Mouse (Mus musculus): ENCODE results near the gene Epha1.

The Epha1 gene

DNA sequence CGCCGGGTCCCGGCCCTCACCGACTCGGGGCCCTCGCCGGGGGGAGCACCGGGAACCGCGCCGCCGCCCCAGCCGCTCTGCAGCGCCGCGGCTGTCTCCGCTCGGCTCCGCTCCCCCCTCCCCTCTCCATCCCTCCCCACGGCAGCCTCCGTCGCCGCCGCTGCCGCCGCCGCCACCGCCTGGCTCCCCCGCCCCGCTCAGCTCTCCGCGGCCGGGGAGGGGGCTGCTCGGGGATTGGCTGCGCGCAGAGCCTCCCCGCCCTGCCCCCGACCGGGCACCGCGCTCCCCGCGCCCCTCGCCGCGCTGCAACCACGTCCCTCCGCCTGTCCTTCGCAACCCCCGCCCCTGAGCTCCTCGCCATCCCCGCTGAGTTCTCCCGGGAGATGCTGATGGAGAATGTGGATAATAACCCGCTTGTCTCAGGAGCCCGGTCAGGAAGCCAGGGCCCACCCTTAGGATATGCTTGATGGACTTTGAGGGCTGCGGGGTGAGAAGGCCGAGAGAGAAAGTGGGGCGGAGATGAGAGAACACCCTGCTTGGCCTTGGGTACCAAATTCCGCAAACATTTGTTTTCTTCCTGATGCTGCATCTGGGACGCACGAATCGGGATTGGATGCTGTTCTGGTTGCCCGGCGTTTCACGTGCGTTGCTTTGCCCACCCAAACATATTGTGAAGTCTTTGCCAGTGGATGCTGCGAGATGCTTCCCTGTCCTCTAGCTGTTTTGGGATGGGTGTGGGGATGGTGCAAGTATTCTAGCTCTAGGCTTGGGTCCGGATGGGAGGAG, 48.4 kb downstream of the Epha1 start, which contains the start of gene Fam131b:
Gene Fam131b (minus strand): TSS at position 162 of the 786 bp plus-strand sequence.
- DNase-seq (ENCODE audit: low spot score in 2 of 2) = peak; percentile 26 to 27

DNA sequence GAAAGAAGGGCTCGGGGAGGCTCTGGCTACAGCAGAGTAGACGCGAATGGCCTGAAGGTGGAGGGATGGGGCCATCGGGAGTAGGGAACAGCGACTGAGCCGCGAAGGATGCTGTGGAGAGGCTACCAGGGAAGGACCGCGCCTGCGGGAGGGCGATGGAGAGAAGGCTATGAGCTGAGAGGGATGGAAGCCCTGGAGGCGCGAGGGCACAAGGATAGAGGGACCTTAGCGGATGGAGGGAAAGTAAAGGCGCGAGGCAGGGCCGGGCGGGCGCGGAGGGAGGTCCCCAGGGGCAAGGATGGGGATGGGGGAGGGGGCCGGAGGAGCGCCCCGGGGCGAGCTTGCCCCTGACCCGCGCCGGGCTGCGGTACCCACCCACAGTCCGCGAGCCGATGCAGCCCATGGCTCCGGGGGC, 49.0 kb downstream of the Epha1 start:
- DNase-seq (ENCODE audit: low spot score in 2 of 2) = peak in 1 of 2 experiments; percentile 11

DNA sequence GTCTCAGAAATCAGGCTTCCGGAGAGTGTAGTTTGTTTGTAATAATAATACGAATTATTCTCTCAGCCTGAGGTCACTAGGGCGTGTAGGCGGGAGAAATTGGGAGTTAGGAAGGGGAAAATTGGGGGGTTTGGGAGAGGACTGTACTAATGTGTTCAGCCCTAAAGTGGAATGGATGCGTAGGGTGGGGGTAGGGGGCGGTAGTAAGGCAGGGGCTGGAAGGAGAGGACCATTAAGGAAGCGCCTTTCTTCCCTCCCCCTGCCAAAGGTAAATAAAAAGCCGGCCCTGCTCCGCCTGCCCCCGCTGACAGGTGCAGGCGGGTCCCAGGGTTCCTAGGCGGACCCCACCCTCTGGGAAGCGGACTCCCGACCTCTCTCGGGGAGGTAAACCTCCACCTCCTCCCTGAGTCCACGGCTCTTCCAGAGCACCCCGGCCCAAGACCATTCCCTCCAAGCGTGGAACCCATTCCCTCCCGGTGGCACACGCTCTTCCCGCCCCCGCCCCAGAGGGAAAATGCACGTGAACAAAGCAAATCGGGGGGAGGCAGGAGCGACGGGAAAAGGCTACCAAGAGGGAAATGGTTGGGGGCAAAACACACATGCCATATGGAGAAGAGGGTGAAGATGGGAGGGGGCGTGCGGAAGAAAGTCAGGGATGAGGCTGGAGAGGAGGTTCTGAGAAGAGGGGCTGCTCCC, 49.5 kb downstream of the Epha1 start:
- no peak for DNase-seq (ENCODE audit: low spot score in 2 of 2)

DNA sequence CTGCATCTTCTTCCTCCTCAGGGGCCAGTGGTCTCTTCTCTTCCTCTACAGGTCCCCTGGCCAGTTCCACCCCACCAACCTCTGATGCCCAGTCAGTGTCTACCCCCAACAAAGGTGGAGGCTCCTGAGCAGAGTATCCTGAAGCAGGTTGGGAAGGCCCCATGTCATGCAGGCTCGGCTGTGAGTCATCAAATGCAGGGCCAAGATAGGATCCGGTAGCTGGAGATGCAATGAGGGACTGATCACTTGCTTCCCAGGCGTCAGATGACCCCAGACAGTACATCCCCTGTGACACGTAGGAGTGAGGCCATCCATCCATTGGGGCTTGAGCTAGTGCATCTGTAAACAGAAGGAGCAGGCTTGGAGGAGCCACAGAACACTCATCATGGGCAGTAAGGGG, 54.8 kb downstream of the Epha1 start:
- DNase-seq (ENCODE audit: low spot score in 2 of 2) = no peak

DNA sequence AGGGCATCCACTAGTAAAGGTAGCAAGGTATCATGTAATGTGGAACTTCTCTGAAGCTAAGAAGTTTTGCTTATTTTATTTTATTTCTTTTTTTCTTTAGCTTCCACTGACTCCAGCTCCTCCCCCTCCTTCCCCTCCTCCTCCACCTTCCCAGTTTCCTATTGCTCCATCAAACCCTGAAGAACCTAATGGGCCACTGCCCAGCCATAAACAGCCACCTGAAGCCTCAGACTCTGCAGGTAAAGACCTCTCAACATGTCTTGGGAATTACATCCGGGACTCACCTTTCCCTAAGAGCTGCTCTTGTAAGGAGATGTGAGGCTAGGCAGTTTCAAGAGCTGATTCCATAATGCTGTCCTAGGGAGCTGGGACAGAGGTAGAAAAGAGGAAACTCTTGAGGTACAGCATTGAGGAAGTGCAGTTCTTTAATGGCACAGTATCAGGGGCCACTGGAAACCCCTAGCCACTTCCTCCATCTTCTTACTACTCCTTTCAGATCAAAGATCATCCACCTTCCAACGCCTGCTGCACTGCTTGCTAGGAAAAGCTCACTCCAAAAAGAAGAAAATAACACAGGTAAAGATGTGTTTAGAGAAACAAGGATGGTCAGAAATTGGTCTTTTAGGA, 62.5 kb downstream of the Epha1 start:
- no peak for DNase-seq (ENCODE audit: low spot score in 2 of 2)

DNA sequence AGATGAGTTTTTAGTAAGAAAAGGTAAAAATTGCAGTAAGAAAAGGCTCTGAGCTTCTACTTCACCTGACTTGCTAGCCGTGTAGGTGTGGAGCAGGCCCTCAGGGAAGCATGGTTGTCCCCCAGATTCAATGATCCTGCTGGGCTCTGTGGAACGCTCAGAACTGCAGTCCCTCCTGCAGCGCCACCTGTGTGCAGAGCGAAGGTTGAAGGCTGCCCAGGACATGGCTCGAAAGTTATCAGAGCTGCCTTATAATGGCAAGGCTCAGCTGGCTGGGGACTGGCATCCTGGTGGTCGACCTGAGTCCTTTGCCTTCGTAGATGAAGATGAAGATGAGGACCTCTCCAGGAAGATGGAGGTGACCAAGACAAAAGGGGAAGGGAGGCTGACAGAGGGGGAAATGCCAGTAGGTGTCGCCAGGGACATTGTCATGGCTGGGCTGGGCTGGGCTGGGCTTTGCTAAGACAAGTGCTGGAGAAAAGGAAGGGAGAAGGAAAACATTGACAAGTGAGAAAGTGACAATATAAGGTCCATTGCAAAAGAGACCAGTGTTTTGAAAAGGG, 63.2 kb downstream of the Epha1 start:
- DNase-seq (ENCODE audit: low spot score in 2 of 2) = no peak
